Mouse (Mus musculus) limb, embryonic 14.5 days (tissue): ENCODE data around the gene Crat. TPM values are rescaled to one million over a fixed set of nuclear protein-coding genes. Genes with fewer than 3 reads are reported as not detected.

Experiments used
- ATAC-seq: fragments of 200-750 bp; cut with Nextera tagmentation; 2 replicates; pipeline ENCODE4 v1.8.0; 2017; ENCODE audit warnings: low read depth, moderate number of reproducible peaks, moderate TSS enrichment; ENCODE audit not compliant: low FRiP score
- DNase-seq: peaks from one replicate; pipeline ENCODE4 v3.0.0-alpha.2; 2015; ENCODE audit warnings: low spot score
- H3K27ac ChIP-seq: fragments of 300-500 bp; sonication (generic); replicated peaks from 2 replicates; pipeline ENCODE4 v1.5.1; 2014; ENCODE audit warnings: low read depth, mild to moderate bottlenecking, low read length, moderate library complexity, mixed read lengths
- H3K27me3 ChIP-seq: fragments of 300-500 bp; sonication (generic); 2 replicates; pipeline ENCODE4 v1.6.1; 2014; ENCODE audit warnings: low read length, mixed read lengths; ENCODE audit not compliant: control insufficient read depth, insufficient read depth
- H3K36me3 ChIP-seq: fragments of 300-500 bp; sonication (generic); 2 replicates; pipeline ENCODE4 v1.6.1; 2014; ENCODE audit warnings: mild to moderate bottlenecking, low read length, moderate library complexity, mixed read lengths; ENCODE audit not compliant: control insufficient read depth, insufficient read depth
- H3K4me1 ChIP-seq: fragments of 300-500 bp; sonication (generic); 2 replicates; pipeline ENCODE4 v1.6.1; 2014; ENCODE audit warnings: antibody characterized with exemption, low read length, mixed read lengths; ENCODE audit not compliant: control insufficient read depth, insufficient read depth
- H3K4me2 ChIP-seq: fragments of 300-500 bp; sonication (generic); replicated peaks from 2 replicates; pipeline ENCODE4 v1.6.1; 2014; ENCODE audit warnings: low read depth, mild to moderate bottlenecking, low read length, moderate library complexity; ENCODE audit not compliant: severe bottlenecking
- H3K4me3 ChIP-seq: fragments of 300-500 bp; sonication (generic); replicated peaks from 2 replicates; pipeline ENCODE4 v1.5.1; 2014; ENCODE audit warnings: low read length
- H3K9ac ChIP-seq: fragments of 300-500 bp; sonication (generic); 2 replicates; pipeline ENCODE4 v1.6.1; 2014; ENCODE audit warnings: mild to moderate bottlenecking, low read depth, low read length, moderate library complexity; ENCODE audit not compliant: severe bottlenecking
- H3K9me3 ChIP-seq: fragments of 300-500 bp; sonication (generic); 2 replicates; pipeline ENCODE4 v1.6.1; 2016; ENCODE audit warnings: low read length; ENCODE audit not compliant: control insufficient read depth
- POLR2A ChIP-seq: fragments of 200-500 bp; IDR thresholded peaks from 2 replicates; pipeline ENCODE4 v1.8.0; 2012; ENCODE audit warnings: inconsistent platforms, mild to moderate bottlenecking, moderate library complexity, borderline replicate concordance; ENCODE audit not compliant: insufficient read depth, insufficient read length; ENCODE audit errors: extremely low read depth
- WGBS: fragments of 180-500 bp; shearing (Covaris S2); extraction: QIAGEN DNeasy Blood & Tissue Kit; methylation state at CpG from one replicate; pipeline ENCODE4 v1.1.7; 2014; 5-methylcytosine and 5-hydroxymethylcytosine counted together
- polyA plus RNA-seq, 2 experiments: library from polyadenylated mRNA; depleted of rRNA in 1 of 2; stranded (reverse) in 1 of 2; unstranded in 1 of 2; fragments of >200 nt; fragmentation: Nextera tagmentation in 1 of 2; extraction: Ambion mirVana in 1 of 2; gene quantifications; 2 replicates each; pipeline versions ENCODE4 v1.2.1 to v1.2.3; 2012 to 2014

The Crat gene
- polyA plus RNA-seq, 2 experiments, result 25.0 to 33.4 TPM

DNA sequence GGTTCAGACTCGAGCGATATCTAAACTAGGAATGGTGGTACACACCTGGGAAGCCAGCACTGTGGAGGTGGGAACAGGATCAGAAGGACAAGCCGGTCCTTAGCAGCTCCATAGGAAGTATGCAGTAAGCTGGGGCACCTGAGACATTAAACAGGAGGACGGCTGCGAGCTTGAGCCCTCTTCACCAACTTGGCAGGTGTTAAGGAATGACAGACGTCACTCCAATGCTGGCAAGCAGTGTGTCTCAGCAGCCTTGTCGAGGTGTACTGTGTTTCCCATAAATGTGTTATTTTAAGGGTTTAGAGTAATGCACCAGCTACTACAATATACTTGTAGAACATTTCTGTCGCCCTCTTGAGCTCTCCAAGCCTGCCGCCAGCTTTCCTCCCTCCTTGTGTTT lies 28.7 kb downstream of the Crat start:
- ATAC-seq, result no peak
- DNase-seq, result no peak
- H3K27ac ChIP-seq, result no peak overlapping the region
- peaks cover 23% of the 10 kb centered on the region for H3K36me3 ChIP-seq
- TF ChIP-seq POLR2A, result no peak
- H3K4me1 ChIP-seq, result no peaks in the 10 kb centered on the region
- H3K9me3 ChIP-seq, result no peaks in the 10 kb centered on the region
- 82% methylated on average over 9 of the region's 9 CpGs for whole genome bisulfite sequencing
- no peaks in the 10 kb centered on the region for H3K27me3 ChIP-seq
- no peak overlapping the region for H3K9ac ChIP-seq
- no peak overlapping the region for H3K4me3 ChIP-seq
- H3K4me2 ChIP-seq, result no peak overlapping the region

GRCm38 (mm10) chr2:30385591-30385990 lies 30.0 kb downstream of the Crat start:
- ATAC-seq, result no peak
- Histone ChIP-seq H3K4me1 (no peaks in the 10 kb centered on the region), H3K27me3 (no peaks in the 10 kb centered on the region), H3K9ac (no peak overlapping the region), H3K9me3 (no peaks in the 10 kb centered on the region), H3K4me2 (no peak overlapping the region), H3K36me3 (peaks cover 36% of the 10 kb centered on the region), H3K27ac (no peak overlapping the region), H3K4me3 (no peak overlapping the region)
- 75% methylated on average over 4 of the region's 4 CpGs for WGBS
- DNase-seq, result no peak
- TF ChIP-seq POLR2A, result no peak

- 82% methylated on average over 5 of the region's 5 CpGs for WGBS
- no peak overlapping the region for H3K9ac ChIP-seq
- no peak for TF ChIP-seq POLR2A
- DNase-seq (no peak), ATAC-seq (no peak)
- H3K4me3 ChIP-seq, result no peak overlapping the region
- no peaks in the 10 kb centered on the region for H3K27me3 ChIP-seq
- peaks cover 41% of the 10 kb centered on the region for H3K36me3 ChIP-seq
- no peaks in the 10 kb centered on the region for H3K9me3 ChIP-seq
- no peak overlapping the region for H3K4me2 ChIP-seq
- H3K4me1 ChIP-seq, result no peaks in the 10 kb centered on the region
- H3K27ac ChIP-seq, result no peak overlapping the region
These were observed 30.8 kb downstream of the Crat start for GRCm38 (mm10) chr2:30384814-30385213.

DNA sequence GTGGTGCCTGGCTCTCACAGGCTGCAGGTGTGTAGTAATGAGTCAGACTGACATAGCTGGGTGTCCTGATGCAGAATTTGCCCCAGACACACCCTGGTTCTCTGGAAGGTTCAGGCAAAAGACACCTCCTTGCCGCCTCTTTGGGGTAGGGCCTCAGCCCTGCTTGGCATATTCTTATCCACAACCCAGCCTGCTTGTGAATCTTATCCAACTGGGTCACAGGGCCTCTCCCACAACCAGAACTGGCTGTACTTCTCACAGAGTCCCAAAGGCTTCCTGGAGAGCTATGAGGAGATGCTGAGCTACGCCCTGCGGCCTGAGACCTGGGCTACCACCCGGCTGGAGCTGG lies 34.3 kb downstream of the Crat start:
- TF ChIP-seq POLR2A, result no peak
- H3K9ac ChIP-seq, result no peak overlapping the region
- peaks cover 73% of the 10 kb centered on the region for H3K36me3 ChIP-seq
- no peak overlapping the region for H3K4me3 ChIP-seq
- no peaks in the 10 kb centered on the region for H3K4me1 ChIP-seq
- H3K4me2 ChIP-seq, result no peak overlapping the region
- no peak for DNase-seq
- no peak for ATAC-seq
- WGBS, result 94% methylated on average over 4 of the region's 4 CpGs
- H3K27me3 ChIP-seq, result no peaks in the 10 kb centered on the region
- H3K27ac ChIP-seq, result no peak overlapping the region
- no peaks in the 10 kb centered on the region for H3K9me3 ChIP-seq

- Histone ChIP-seq H3K4me1 (no peaks in the 10 kb centered on the region), H3K27me3 (no peaks in the 10 kb centered on the region), H3K9ac (no peak overlapping the region), H3K36me3 (peaks cover 78% of the 10 kb centered on the region), H3K9me3 (no peaks in the 10 kb centered on the region), H3K4me2 (no peak overlapping the region), H3K27ac (no peak overlapping the region), H3K4me3 (no peak overlapping the region)
- TF ChIP-seq POLR2A, result no peak
- ATAC-seq (no peak), DNase-seq (no peak)
- 90% methylated on average over 10 of the region's 10 CpGs for WGBS
These were observed 34.8 kb downstream of the Crat start for GRCm38 (mm10) chr2:30380564-30381376.
